Mouse (Mus musculus) G1E-ER4 (cell line): Measurements from ENCODE around the gene Slc35e2. TPM values are rescaled to one million over a fixed set of nuclear protein-coding genes. Genes with fewer than 3 reads are reported as not detected.
"Not testable (repeated sequence)": the region's sequence is repeated elsewhere in the genome, so short reads cannot be mapped to it uniquely, and the experiment has no call there.

ENCODE experiments used
- GATA1 ChIP-seq: IDR thresholded peaks from one replicate; pipeline ENCODE4 v1.8.0; 2012; ENCODE audit warnings: low read length, inconsistent platforms
- polyA plus RNA-seq: library from polyadenylated mRNA; stranded (reverse); fragments of >175 nt; gene quantifications from 2 replicates; pipeline ENCODE4 v1.2.3, GENCODE M21; 2012

Slc35e2 gene
- polyA plus RNA-seq, 1 experiment = 2.6 TPM

- TF ChIP-seq GATA1 = no peak
These were observed 2.7 kb upstream of the Slc35e2 start for GRCm38 (mm10) chr4:155598536-155598935.

GRCm38 (mm10) chr4:155599901-155600825, 1.1 kb upstream of the Slc35e2 start:
- TF ChIP-seq GATA1 = no peak

- no peak for TF ChIP-seq GATA1
These were observed 811 bp downstream of the Slc35e2 start for GRCm38 (mm10) chr4:155601997-155602456.

GRCm38 (mm10) chr4:155602753-155603152, 1.5 kb downstream of the Slc35e2 start:
- no peak for TF ChIP-seq GATA1

GRCm38 (mm10) chr4:155603801-155604200, 2.6 kb downstream of the Slc35e2 start:
- no peak for TF ChIP-seq GATA1

GRCm38 (mm10) chr4:155605132-155605531, 3.9 kb downstream of the Slc35e2 start:
- no peak for TF ChIP-seq GATA1

GRCm38 (mm10) chr4:155606825-155607224, 5.6 kb downstream of the Slc35e2 start:
- TF ChIP-seq GATA1 = no peak

GRCm38 (mm10) chr4:155611860-155612259, 10.6 kb downstream of the Slc35e2 start:
- TF ChIP-seq GATA1 = no peak

- no peak for TF ChIP-seq GATA1
These were observed 12.0 kb downstream of the Slc35e2 start for GRCm38 (mm10) chr4:155613264-155613663.

- TF ChIP-seq GATA1 = no peak
These were observed 17.1 kb downstream of the Slc35e2 start for GRCm38 (mm10) chr4:155618321-155618720.

GRCm38 (mm10) chr4:155624338-155625291, 23.4 kb downstream of the Slc35e2 start, which contains the start of gene Cdk11b:
Cdk11b (plus strand) TSS chr4:155624854.
- no peak for TF ChIP-seq GATA1

- no peak for TF ChIP-seq GATA1
These were observed 29.1 kb downstream of the Slc35e2 start for GRCm38 (mm10) chr4:155630267-155630666.

- no peak for TF ChIP-seq GATA1
These were observed 34.7 kb downstream of the Slc35e2 start for GRCm38 (mm10) chr4:155635766-155636499.

GRCm38 (mm10) chr4:155643531-155643930, 42.3 kb downstream of the Slc35e2 start:
- TF ChIP-seq GATA1 = no peak

- not testable (repeated sequence) for TF ChIP-seq GATA1
These were observed 44.1 kb downstream of the Slc35e2 start, which contains the start of gene Gm10563 for GRCm38 (mm10) chr4:155645308-155645707. Gm10563 (minus strand) TSS chr4:155645408.
